Mouse (Mus musculus) hindbrain, embryonic 14.5 days (tissue): ENCODE data around the gene Pde6d. TPM values are rescaled to one million over a fixed set of nuclear protein-coding genes. Genes with fewer than 3 reads are reported as not detected.

Source experiments
- ATAC-seq: fragments of 200-750 bp; cut with Nextera tagmentation; 2 replicates; pipeline ENCODE4 v1.8.0; 2017; ENCODE audit warnings: moderate number of reproducible peaks, mild to moderate bottlenecking, moderate TSS enrichment, moderate library complexity; ENCODE audit not compliant: low FRiP score
- DNase-seq: peaks from one replicate; pipeline ENCODE4 v3.0.0-alpha.2; 2015; ENCODE audit warnings: low spot score
- H3K27ac ChIP-seq: fragments of 300-500 bp; sonication (generic); 2 replicates; pipeline ENCODE4 v1.5.1; 2014; ENCODE audit warnings: mild to moderate bottlenecking, moderate library complexity
- H3K27me3 ChIP-seq: fragments of 300-500 bp; sonication (generic); 2 replicates; pipeline ENCODE4 v1.6.1; 2014; ENCODE audit warnings: mild to moderate bottlenecking, low read length, mixed read lengths; ENCODE audit not compliant: control insufficient read depth, insufficient read depth
- H3K36me3 ChIP-seq: fragments of 300-500 bp; sonication (generic); replicated peaks from 2 replicates; pipeline ENCODE4 v1.6.1; 2014; ENCODE audit not compliant: control insufficient read depth, insufficient read depth
- H3K4me1 ChIP-seq: fragments of 300-500 bp; sonication (generic); replicated peaks from 2 replicates; pipeline ENCODE4 v1.6.1; 2014; ENCODE audit warnings: antibody characterized with exemption, low read length, mixed read lengths; ENCODE audit not compliant: control insufficient read depth, insufficient read depth
- H3K4me2 ChIP-seq: fragments of 300-500 bp; sonication (generic); replicated peaks from 2 replicates; pipeline ENCODE4 v1.6.1; 2014; ENCODE audit warnings: mild to moderate bottlenecking, moderate library complexity
- H3K4me3 ChIP-seq: fragments of 300-500 bp; sonication (generic); replicated peaks from 2 replicates; pipeline ENCODE4 v1.5.1; 2014; ENCODE audit warnings: mild to moderate bottlenecking, low read length
- H3K9ac ChIP-seq: fragments of 300-500 bp; sonication (generic); 2 replicates; pipeline ENCODE4 v1.6.1; 2014
- H3K9me3 ChIP-seq: fragments of 300-500 bp; sonication (generic); 2 replicates; pipeline ENCODE4 v1.6.1; 2016; ENCODE audit warnings: low read length; ENCODE audit not compliant: control insufficient read depth
- WGBS: fragments of 180-500 bp; shearing (Covaris S2); extraction: QIAGEN DNeasy Blood & Tissue Kit; methylation state at CpG from one replicate; pipeline ENCODE4 v1.1.7; 2014; 5-methylcytosine and 5-hydroxymethylcytosine counted together
- polyA plus RNA-seq: library from polyadenylated mRNA; unstranded; fragments of >200 nt; fragmentation: Nextera tagmentation; extraction: Ambion mirVana; gene quantifications from 2 replicates; pipeline ENCODE4 v1.2.1, GENCODE M21; 2014

Pde6d gene
- polyA plus RNA-seq, 1 experiment from 2014 or later: 96.6 TPM

DNA sequence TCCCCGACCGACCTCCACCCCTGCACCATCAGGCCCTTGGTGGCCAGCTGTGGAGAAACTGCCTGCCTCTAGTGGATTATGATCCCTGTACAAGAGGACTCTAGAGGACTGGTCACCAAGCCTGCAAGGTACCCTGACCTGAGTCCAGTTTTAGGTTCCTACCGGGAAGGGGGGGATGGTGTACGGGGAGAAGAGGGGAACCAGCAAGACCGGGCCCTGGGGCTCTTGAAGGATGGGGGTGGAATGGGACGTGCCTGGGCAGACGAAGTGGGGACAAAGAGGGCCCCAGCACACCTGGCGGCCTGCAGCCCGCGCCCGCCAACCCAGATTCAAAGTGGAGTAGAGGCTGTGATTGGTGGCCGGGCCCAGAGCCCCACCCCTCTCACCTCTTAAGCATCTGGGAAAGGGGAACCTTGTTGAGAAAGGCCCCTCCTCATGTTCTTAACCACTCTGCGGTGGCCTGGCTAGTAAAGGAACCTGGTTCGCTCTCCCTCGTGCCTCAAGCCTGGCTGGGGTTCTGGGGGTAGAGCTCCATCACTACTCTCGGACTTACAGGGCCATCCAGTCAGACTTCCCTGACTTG is 79.2 kb downstream of the Pde6d start:
- DNase-seq: no peak
- H3K9me3 ChIP-seq: no peaks in the 10 kb centered on the region
- H3K4me3 ChIP-seq: peak overlapping the region; percentile 45
- H3K27me3 ChIP-seq: no peaks in the 10 kb centered on the region
- H3K27ac ChIP-seq: peak overlapping the region; percentile 97
- peak overlapping the region; percentile 82 for H3K9ac ChIP-seq
- peaks cover 39% of the 10 kb centered on the region for H3K4me1 ChIP-seq
- ATAC-seq: no peak
- H3K36me3 ChIP-seq: no peaks in the 10 kb centered on the region
- H3K4me2 ChIP-seq: peak overlapping the region; percentile 68
- WGBS: 17% methylated on average over 16 of the region's 16 CpGs

DNA sequence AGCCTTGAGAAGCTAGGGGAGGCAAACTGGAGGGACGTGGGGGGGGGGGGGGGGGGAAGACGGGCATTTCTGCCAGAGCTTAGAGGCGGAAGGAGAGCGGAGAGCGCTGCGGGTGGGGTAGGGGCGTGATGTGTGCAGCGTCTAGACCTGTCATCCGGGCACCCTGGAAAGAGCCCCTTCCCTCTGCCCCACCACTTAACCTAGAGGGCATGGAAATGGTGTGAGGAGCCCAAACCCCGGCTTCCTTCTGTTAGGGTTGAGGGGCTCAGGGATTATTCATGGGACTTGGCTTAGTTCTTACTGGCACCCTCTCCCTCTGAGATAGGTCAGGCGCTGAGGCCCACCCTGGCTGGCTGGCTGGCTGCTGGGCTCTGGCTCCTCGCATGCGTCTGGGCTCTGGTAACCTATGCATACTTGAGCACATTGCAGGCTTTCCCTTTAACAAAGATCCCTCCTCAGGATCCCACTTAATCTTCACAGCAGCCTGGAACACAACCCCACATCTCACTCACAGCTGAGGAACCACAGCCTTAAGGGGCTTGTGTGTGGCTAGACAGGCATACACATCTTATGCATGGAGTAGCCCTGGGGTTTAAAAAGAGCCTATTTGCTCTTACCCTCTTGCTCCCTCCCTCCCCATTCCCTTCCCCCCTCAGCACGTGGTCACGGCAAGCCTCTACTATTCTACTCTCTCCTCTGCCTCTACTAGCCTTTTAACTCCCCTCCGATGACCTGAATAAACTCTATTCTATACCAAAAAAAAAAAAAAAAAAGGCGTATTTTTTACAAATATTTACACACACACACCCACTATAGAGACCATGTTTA is 80.0 kb downstream of the Pde6d start:
- no peaks in the 10 kb centered on the region for H3K36me3 ChIP-seq
- H3K9me3 ChIP-seq: no peaks in the 10 kb centered on the region
- no peaks in the 10 kb centered on the region for H3K27me3 ChIP-seq
- H3K9ac ChIP-seq: peak overlapping the region; percentile 21; the same call in 1 of the 2 replicates
- no peak overlapping the region for H3K4me3 ChIP-seq
- H3K4me1 ChIP-seq: peaks cover 39% of the 10 kb centered on the region
- peak overlapping the region; percentile 68; the same call in 1 of the 2 replicates for H3K4me2 ChIP-seq
- no peak for ATAC-seq
- WGBS: 20% methylated on average over 16 of the region's 17 CpGs
- H3K27ac ChIP-seq: peak overlapping the region; percentile 97; the same call in 1 of the 2 replicates
- DNase-seq: no peak

DNA sequence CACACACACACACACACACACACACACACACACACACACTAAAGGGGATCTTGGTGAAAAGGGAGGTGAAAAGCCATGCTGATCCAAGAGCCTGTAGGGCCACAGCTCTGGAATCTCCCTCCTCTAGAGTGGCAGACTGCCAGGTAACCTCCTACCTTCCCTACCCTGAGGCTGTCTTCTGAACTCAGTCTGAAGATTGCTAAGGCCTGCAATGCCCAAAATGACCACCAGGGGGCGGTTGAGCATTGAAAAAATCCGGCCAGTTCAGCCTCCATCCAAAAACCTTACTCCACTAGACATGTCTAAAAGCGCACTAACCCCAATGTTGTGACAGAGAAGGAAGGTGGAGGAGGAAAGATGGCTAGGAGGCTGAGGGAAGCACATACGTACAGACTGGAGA is 80.9 kb downstream of the Pde6d start:
- no peaks in the 10 kb centered on the region for H3K9me3 ChIP-seq
- H3K4me1 ChIP-seq: peaks cover 36% of the 10 kb centered on the region
- DNase-seq: peak; percentile 95
- ATAC-seq: no peak
- H3K36me3 ChIP-seq: no peaks in the 10 kb centered on the region
- WGBS: 0% methylated on average over 4 of the region's 4 CpGs
- no peaks in the 10 kb centered on the region for H3K27me3 ChIP-seq
- 0 out of 2 replicates have a peak overlapping the region, but pooled peaks have one; percentile 68 for H3K4me2 ChIP-seq
- 0 out of 2 replicates have a peak overlapping the region, but pooled peaks have one; percentile 35 for H3K27ac ChIP-seq
- no peak overlapping the region for H3K9ac ChIP-seq
- H3K4me3 ChIP-seq: no peak overlapping the region

DNA sequence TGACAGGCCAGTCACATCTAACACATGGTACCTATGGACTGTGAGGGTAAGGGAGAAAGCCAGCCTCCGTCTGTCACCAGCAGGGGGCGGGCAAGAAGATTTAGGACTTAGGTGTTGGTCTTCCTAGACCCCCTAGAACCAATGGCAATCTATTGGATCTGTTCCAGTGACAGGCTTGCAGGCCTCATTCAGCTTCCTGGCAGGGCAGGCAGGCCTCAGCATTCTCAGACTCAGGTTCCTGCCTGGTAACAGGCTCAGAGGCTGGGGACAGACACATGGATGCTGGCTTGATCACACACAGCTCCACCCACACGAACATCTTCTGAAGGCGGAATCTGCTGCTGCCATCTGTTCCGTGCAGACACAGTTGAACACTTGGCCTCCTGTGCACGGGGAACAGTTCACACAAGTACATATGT is 81.3 kb downstream of the Pde6d start:
- H3K4me3 ChIP-seq: no peak overlapping the region
- no peak overlapping the region for H3K4me2 ChIP-seq
- H3K27me3 ChIP-seq: no peaks in the 10 kb centered on the region
- DNase-seq (no peak), ATAC-seq (no peak)
- H3K27ac ChIP-seq: peak overlapping the region; percentile 52; the same call in 1 of the 2 replicates
- H3K36me3 ChIP-seq: no peaks in the 10 kb centered on the region
- no peak overlapping the region for H3K9ac ChIP-seq
- H3K9me3 ChIP-seq: no peaks in the 10 kb centered on the region
- H3K4me1 ChIP-seq: peaks cover 31% of the 10 kb centered on the region
- WGBS: 30% methylated on average over 6 of the region's 6 CpGs

DNA sequence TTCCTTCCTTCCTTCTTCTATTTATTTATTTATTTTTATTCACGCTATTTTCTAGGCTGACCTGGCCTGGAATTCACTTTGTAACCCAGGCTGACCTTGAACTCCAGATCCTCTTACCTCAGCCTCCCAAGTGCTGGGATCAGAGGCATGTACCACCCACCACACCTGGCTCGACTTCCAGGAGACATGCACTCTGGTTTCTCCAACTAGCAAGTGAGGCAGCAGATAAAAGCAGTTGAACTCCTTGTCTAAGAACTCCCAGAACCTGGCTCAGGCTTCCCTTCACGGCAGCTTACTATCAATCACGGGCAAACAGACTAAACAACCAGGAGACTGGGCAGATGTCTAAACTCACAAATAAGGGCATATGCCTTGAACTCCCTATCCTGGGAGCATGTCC is 81.7 kb downstream of the Pde6d start:
- H3K4me2 ChIP-seq: no peak overlapping the region
- WGBS: 77% methylated on average over 4 of the region's 4 CpGs
- no peaks in the 10 kb centered on the region for H3K27me3 ChIP-seq
- ATAC-seq (no peak), DNase-seq (no peak)
- H3K9ac ChIP-seq: no peak overlapping the region
- no peak overlapping the region for H3K4me3 ChIP-seq
- no peaks in the 10 kb centered on the region for H3K9me3 ChIP-seq
- peak overlapping the region; percentile 52; the same call in 1 of the 2 replicates for H3K27ac ChIP-seq
- H3K4me1 ChIP-seq: peaks cover 29% of the 10 kb centered on the region
- H3K36me3 ChIP-seq: no peaks in the 10 kb centered on the region

DNA sequence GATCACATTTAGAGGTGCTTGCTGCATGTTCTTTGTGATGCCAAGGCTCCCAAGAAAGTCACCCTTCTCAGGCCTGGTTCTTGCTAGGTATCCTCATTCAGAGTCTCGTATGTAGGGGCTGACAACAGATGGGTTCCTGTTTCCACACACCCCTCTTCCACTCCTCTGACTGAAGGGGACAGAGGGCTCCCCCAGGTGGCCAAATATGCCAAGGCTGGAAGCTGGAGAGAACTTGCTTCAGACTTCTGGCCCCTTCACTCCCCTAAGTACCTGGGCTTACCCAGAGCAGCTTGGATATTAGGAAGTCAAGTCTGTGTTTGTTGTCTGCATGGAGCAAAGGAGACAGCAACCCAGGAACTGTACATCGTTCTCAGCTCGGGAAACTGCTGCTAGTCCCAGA is 82.5 kb downstream of the Pde6d start:
- Histone ChIP-seq H3K9me3 (no peaks in the 10 kb centered on the region), H3K4me3 (no peak overlapping the region), H3K9ac (no peak overlapping the region), H3K27ac (no peak overlapping the region), H3K27me3 (no peaks in the 10 kb centered on the region), H3K36me3 (no peaks in the 10 kb centered on the region), H3K4me1 (peaks cover 21% of the 10 kb centered on the region), H3K4me2 (no peak overlapping the region)
- WGBS: 36% methylated on average over 3 of the region's 3 CpGs
- DNase-seq: no peak
- no peak for ATAC-seq

DNA sequence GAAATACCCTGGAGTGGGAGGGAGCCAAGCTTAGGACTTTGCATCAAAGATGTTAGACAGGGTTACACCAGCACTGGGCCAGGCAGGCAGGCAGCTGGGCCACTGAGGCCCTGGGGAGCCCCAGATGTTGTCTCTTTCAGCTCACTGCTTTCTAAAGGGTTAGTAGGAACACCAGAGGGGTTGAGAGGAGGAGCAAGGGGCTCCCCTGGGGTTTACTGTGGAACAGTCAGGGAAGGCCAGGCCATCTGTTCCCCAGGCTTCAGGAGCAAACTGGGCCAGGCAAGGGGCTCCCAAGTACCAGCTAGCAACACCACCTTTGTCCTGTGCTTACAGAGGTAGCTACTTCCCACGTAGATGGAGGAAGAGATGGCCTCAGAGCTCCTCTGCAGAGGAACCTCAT is 83.8 kb downstream of the Pde6d start:
- ATAC-seq: no peak
- peaks cover 15% of the 10 kb centered on the region for H3K4me1 ChIP-seq

DNA sequence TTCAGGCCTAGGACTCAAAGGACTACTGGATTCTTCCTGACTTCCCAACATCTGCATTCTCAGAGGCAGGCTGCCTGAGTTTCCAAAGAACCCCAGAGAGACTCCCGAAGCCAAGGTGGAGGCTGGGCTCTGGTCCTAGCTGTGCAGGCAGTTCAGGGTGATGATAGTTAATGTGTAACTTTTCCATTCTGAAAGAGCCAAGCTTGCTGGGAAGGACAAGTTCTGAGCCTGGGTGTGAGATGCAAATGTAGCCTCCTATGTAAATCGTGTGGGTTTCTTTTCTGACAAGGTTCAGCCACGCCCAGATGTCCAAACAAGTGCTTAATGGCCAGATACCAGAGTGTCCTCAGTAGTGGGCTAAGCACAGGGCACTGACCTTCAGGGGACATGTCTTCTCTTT is 84.4 kb downstream of the Pde6d start:
- DNase-seq (no peak), ATAC-seq (no peak)
- no peak overlapping the region for H3K27ac ChIP-seq

More for the DNA sequence above, 83.8 kb downstream of the Pde6d start:
- Histone ChIP-seq H3K4me2 (no peak overlapping the region), H3K27me3 (no peaks in the 10 kb centered on the region), H3K27ac (peak overlapping the region; percentile 45; the same call in 1 of the 2 replicates), H3K9ac (no peak overlapping the region), H3K36me3 (no peaks in the 10 kb centered on the region), H3K4me3 (no peak overlapping the region), H3K9me3 (no peaks in the 10 kb centered on the region)
- DNase-seq: no peak
- WGBS: 40% methylated on average over 1 of the region's 1 CpGs

DNA sequence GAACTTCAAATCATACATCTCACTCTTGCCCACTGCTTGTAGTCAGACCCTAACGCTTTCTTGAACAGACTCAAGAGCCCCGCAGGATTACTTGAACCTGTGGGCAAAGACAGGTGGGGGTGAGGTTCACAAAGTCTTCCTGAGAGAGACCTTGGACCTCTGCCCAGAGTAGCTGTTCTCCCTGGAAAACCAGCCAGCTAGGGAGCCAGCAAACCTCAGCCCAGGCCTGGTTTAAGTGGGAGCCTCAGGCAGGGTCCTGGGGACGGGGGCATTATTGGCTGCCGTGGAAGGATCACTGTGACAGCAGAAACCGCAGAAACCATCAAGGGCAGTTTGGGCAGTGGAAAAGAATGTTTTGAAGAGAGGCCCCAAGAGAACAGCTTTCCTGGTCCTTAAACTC is 85.1 kb downstream of the Pde6d start:
- no peaks in the 10 kb centered on the region for H3K27me3 ChIP-seq
- no peak overlapping the region for H3K9ac ChIP-seq
- H3K4me2 ChIP-seq: no peak overlapping the region
- no peak overlapping the region for H3K27ac ChIP-seq
- DNase-seq (no peak), ATAC-seq (no peak)
- 75% methylated on average over 5 of the region's 5 CpGs for WGBS
- H3K4me1 ChIP-seq: peaks cover 3% of the 10 kb centered on the region; the same call in 1 of the 2 replicates
- H3K4me3 ChIP-seq: no peak overlapping the region
- H3K36me3 ChIP-seq: no peaks in the 10 kb centered on the region
- no peaks in the 10 kb centered on the region for H3K9me3 ChIP-seq

More for the DNA sequence above, 84.4 kb downstream of the Pde6d start:
- H3K9ac ChIP-seq: no peak overlapping the region
- WGBS: 36% methylated on average over 3 of the region's 3 CpGs
- no peaks in the 10 kb centered on the region for H3K9me3 ChIP-seq
- H3K36me3 ChIP-seq: no peaks in the 10 kb centered on the region
- peaks cover 9% of the 10 kb centered on the region for H3K4me1 ChIP-seq
- H3K27me3 ChIP-seq: no peaks in the 10 kb centered on the region
- H3K4me3 ChIP-seq: no peak overlapping the region
- no peak overlapping the region for H3K4me2 ChIP-seq
